Mouse (Mus musculus): ENCODE data around the gene Tspan5. TPM values are rescaled to one million over a fixed set of nuclear protein-coding genes. Genes with fewer than 3 reads are reported as not detected.

The Tspan5 gene
- polyA plus RNA-seq, 1 experiment from 2014 or later = 34.9 TPM

- Histone ChIP-seq H3K9me3 (no peaks in the 10 kb centered on the region), H3K9ac (no peak overlapping the region), H3K27ac (no peak overlapping the region), H3K4me2 (no peak overlapping the region), H3K27me3 (replicated peaks) (no peaks in the 10 kb centered on the region), H3K4me1 (0 out of 2 replicates have a peak, but pooled peaks cover under 1% of the 10 kb centered on the region), H3K4me3 (replicated peaks) (no peak overlapping the region), H3K36me3 (peaks cover 6% of the 10 kb centered on the region; the same call in 1 of the 2 replicates)
- ATAC-seq (ENCODE audit: insufficient read depth, low FRiP score, low read depth) = no peak
- 88% methylated on average over 9 of the region's 9 CpGs for WGBS
Observed at GRCm38 (mm10) chr3:138900571-138901141, 158.7 kb downstream of the Tspan5 start.

GRCm38 (mm10) chr3:138905678-138906077 lies 163.7 kb downstream of the Tspan5 start:
- 73% methylated on average over 7 of the region's 7 CpGs for WGBS
- no peak for ATAC-seq (ENCODE audit: insufficient read depth, low FRiP score, low read depth)
- Histone ChIP-seq H3K36me3 (no peaks in the 10 kb centered on the region), H3K4me1 (0 out of 2 replicates have a peak, but pooled peaks cover 2% of the 10 kb centered on the region), H3K4me3 (replicated peaks) (no peak overlapping the region), H3K4me2 (no peak overlapping the region), H3K27me3 (replicated peaks) (no peaks in the 10 kb centered on the region), H3K9ac (no peak overlapping the region), H3K27ac (no peak overlapping the region), H3K9me3 (no peaks in the 10 kb centered on the region)

GRCm38 (mm10) chr3:138906112-138906880 lies 164.3 kb downstream of the Tspan5 start:
- WGBS = 34% methylated on average over 17 of the region's 17 CpGs
- H3K27ac ChIP-seq = no peak overlapping the region
- H3K4me3 ChIP-seq (replicated peaks) = no peak overlapping the region
- no peak; the same call in 1 of the 2 replicates for ATAC-seq (ENCODE audit: insufficient read depth, low FRiP score, low read depth)
- no peaks in the 10 kb centered on the region for H3K27me3 ChIP-seq (replicated peaks)
- no peak overlapping the region for H3K9ac ChIP-seq
- no peaks in the 10 kb centered on the region for H3K36me3 ChIP-seq
- no peaks in the 10 kb centered on the region for H3K9me3 ChIP-seq
- H3K4me1 ChIP-seq = 0 out of 2 replicates have a peak, but pooled peaks cover 2% of the 10 kb centered on the region
- no peak overlapping the region for H3K4me2 ChIP-seq

GRCm38 (mm10) chr3:138909313-138909712 lies 167.3 kb downstream of the Tspan5 start:
- 0 out of 2 replicates have a peak, but pooled peaks cover 2% of the 10 kb centered on the region for H3K4me1 ChIP-seq
- whole genome bisulfite sequencing = 78% methylated on average over 2 of the region's 2 CpGs
- H3K36me3 ChIP-seq = no peaks in the 10 kb centered on the region
- H3K9ac ChIP-seq = no peak overlapping the region
- no peak overlapping the region for H3K4me2 ChIP-seq
- no peak overlapping the region for H3K27ac ChIP-seq
- H3K27me3 ChIP-seq (replicated peaks) = no peaks in the 10 kb centered on the region
- H3K9me3 ChIP-seq = no peaks in the 10 kb centered on the region
- ATAC-seq (ENCODE audit: insufficient read depth, low FRiP score, low read depth) = no peak
- no peak overlapping the region for H3K4me3 ChIP-seq (replicated peaks)

- 86% methylated on average over 8 of the region's 8 CpGs for WGBS
- H3K36me3 ChIP-seq = no peaks in the 10 kb centered on the region
- H3K9me3 ChIP-seq = no peaks in the 10 kb centered on the region
- H3K4me1 ChIP-seq = 0 out of 2 replicates have a peak, but pooled peaks cover 6% of the 10 kb centered on the region
- no peak overlapping the region for H3K9ac ChIP-seq
- H3K27ac ChIP-seq = no peak overlapping the region
- H3K27me3 ChIP-seq (replicated peaks) = no peaks in the 10 kb centered on the region
- H3K4me3 ChIP-seq (replicated peaks) = no peak overlapping the region
- no peak overlapping the region for H3K4me2 ChIP-seq
- ATAC-seq (ENCODE audit: insufficient read depth, low FRiP score, low read depth) = no peak
Observed at GRCm38 (mm10) chr3:138912504-138912903, 170.5 kb downstream of the Tspan5 start.

GRCm38 (mm10) chr3:138914626-138915288 lies 172.8 kb downstream of the Tspan5 start:
- 56% methylated on average over 8 of the region's 8 CpGs for WGBS
- no peaks in the 10 kb centered on the region for H3K36me3 ChIP-seq
- H3K4me2 ChIP-seq = no peak overlapping the region
- H3K4me1 ChIP-seq = 0 out of 2 replicates have a peak, but pooled peaks cover 6% of the 10 kb centered on the region
- no peak for ATAC-seq (ENCODE audit: insufficient read depth, low FRiP score, low read depth)
- H3K4me3 ChIP-seq (replicated peaks) = no peak overlapping the region
- H3K27me3 ChIP-seq (replicated peaks) = no peaks in the 10 kb centered on the region
- H3K27ac ChIP-seq = no peak overlapping the region
- no peaks in the 10 kb centered on the region for H3K9me3 ChIP-seq
- no peak overlapping the region for H3K9ac ChIP-seq

- no peak overlapping the region for H3K4me2 ChIP-seq
- no peak overlapping the region for H3K27ac ChIP-seq
- H3K36me3 ChIP-seq = no peaks in the 10 kb centered on the region
- H3K4me1 ChIP-seq = 0 out of 2 replicates have a peak, but pooled peaks cover 6% of the 10 kb centered on the region
- 77% methylated on average over 4 of the region's 4 CpGs for WGBS
- H3K9me3 ChIP-seq = no peaks in the 10 kb centered on the region
- no peak for ATAC-seq (ENCODE audit: insufficient read depth, low FRiP score, low read depth)
- no peaks in the 10 kb centered on the region for H3K27me3 ChIP-seq (replicated peaks)
- H3K9ac ChIP-seq = no peak overlapping the region
- H3K4me3 ChIP-seq (replicated peaks) = no peak overlapping the region
Observed at GRCm38 (mm10) chr3:138916591-138916990, 174.6 kb downstream of the Tspan5 start.

GRCm38 (mm10) chr3:138917016-138917415 lies 175.0 kb downstream of the Tspan5 start:
- no peak for ATAC-seq (ENCODE audit: insufficient read depth, low FRiP score, low read depth)
- Histone ChIP-seq H3K27me3 (replicated peaks) (no peaks in the 10 kb centered on the region), H3K4me2 (no peak overlapping the region), H3K9me3 (no peaks in the 10 kb centered on the region), H3K36me3 (no peaks in the 10 kb centered on the region), H3K4me1 (0 out of 2 replicates have a peak, but pooled peaks cover 6% of the 10 kb centered on the region), H3K4me3 (replicated peaks) (no peak overlapping the region), H3K27ac (no peak overlapping the region), H3K9ac (no peak overlapping the region)
- WGBS = 77% methylated on average over 4 of the region's 4 CpGs

- 85% methylated on average over 4 of the region's 4 CpGs for WGBS
- Histone ChIP-seq H3K9me3 (no peaks in the 10 kb centered on the region), H3K27ac (no peak overlapping the region), H3K36me3 (no peaks in the 10 kb centered on the region), H3K4me2 (no peak overlapping the region), H3K27me3 (replicated peaks) (no peaks in the 10 kb centered on the region), H3K9ac (no peak overlapping the region), H3K4me1 (0 out of 2 replicates have a peak, but pooled peaks cover 6% of the 10 kb centered on the region), H3K4me3 (replicated peaks) (no peak overlapping the region)
- ATAC-seq (ENCODE audit: insufficient read depth, low FRiP score, low read depth) = no peak
Observed at GRCm38 (mm10) chr3:138918241-138918640, 176.2 kb downstream of the Tspan5 start.

GRCm38 (mm10) chr3:138926161-138926560 lies 184.2 kb downstream of the Tspan5 start:
- no peaks in the 10 kb centered on the region for H3K27me3 ChIP-seq (replicated peaks)
- H3K4me3 ChIP-seq (replicated peaks) = no peak overlapping the region
- H3K36me3 ChIP-seq = no peaks in the 10 kb centered on the region; the same call in 1 of the 2 replicates
- no peak overlapping the region for H3K27ac ChIP-seq
- no peak overlapping the region for H3K9ac ChIP-seq
- ATAC-seq (ENCODE audit: insufficient read depth, low FRiP score, low read depth) = no peak
- H3K9me3 ChIP-seq = no peaks in the 10 kb centered on the region
- no peak overlapping the region for H3K4me2 ChIP-seq
- H3K4me1 ChIP-seq = no peaks in the 10 kb centered on the region
- 79% methylated on average over 8 of the region's 8 CpGs for WGBS

- no peaks in the 10 kb centered on the region for H3K27me3 ChIP-seq (replicated peaks)
Observed at GRCm38 (mm10) chr3:138927437-138927836, 185.4 kb downstream of the Tspan5 start.

GRCm38 (mm10) chr3:138936780-138937179 lies 194.8 kb downstream of the Tspan5 start:
- 0 out of 2 replicates have a peak, but pooled peaks have one; percentile 31 for ATAC-seq (ENCODE audit: insufficient read depth, low FRiP score, low read depth)
- Histone ChIP-seq H3K27ac (no peak overlapping the region), H3K27me3 (replicated peaks) (no peaks in the 10 kb centered on the region), H3K9ac (no peak overlapping the region), H3K4me1 (no peaks in the 10 kb centered on the region), H3K4me3 (replicated peaks) (no peak overlapping the region), H3K9me3 (no peaks in the 10 kb centered on the region), H3K36me3 (peaks cover 27% of the 10 kb centered on the region), H3K4me2 (no peak overlapping the region)
- 78% methylated on average over 8 of the region's 8 CpGs for WGBS

More at GRCm38 (mm10) chr3:138927437-138927836, 185.4 kb downstream of the Tspan5 start:
- H3K4me2 ChIP-seq = no peak overlapping the region
- H3K27ac ChIP-seq = no peak overlapping the region
- H3K9me3 ChIP-seq = no peaks in the 10 kb centered on the region
- ATAC-seq (ENCODE audit: insufficient read depth, low FRiP score, low read depth) = no peak
- 96% methylated on average over 4 of the region's 4 CpGs for WGBS
- H3K4me3 ChIP-seq (replicated peaks) = no peak overlapping the region
- H3K9ac ChIP-seq = no peak overlapping the region
- no peaks in the 10 kb centered on the region; the same call in 1 of the 2 replicates for H3K36me3 ChIP-seq
- H3K4me1 ChIP-seq = no peaks in the 10 kb centered on the region
